Mouse (Mus musculus): ENCODE results near the gene Acp4. TPM values are rescaled to one million over a fixed set of nuclear protein-coding genes. Genes with fewer than 3 reads are reported as not detected.

Acp4 gene
- total RNA-seq, 1 experiment: 0.18 TPM

- Histone ChIP-seq H3K9me3 (ENCODE audit: control insufficient read depth, insufficient read depth, low read depth, low read length) (no peaks in the 10 kb centered on the region), H3K27ac (ENCODE audit: insufficient read depth, low read depth, low read length, poor library complexity, severe bottlenecking) (no peak overlapping the region), H3K4me3 (ENCODE audit: insufficient read depth in 1 of 2, low read depth in 1 of 2, low read length in 2 of 2, poor library complexity in 1 of 2, severe bottlenecking in 1 of 2) (peak overlapping the region; percentile 26 to 47; a peak in 3 of 4 replicates), H3K4me1 (ENCODE audit: control insufficient read depth in 2 of 2, insufficient read depth in 2 of 2, low read length in 2 of 2, poor library complexity in 1 of 2) (peaks cover 0 to 6% of the 10 kb centered on the region in 2 experiments; a peak in 1 of 4 replicates), H3K36me3 (ENCODE audit: control insufficient read depth, insufficient read depth, low read length, poor library complexity, severe bottlenecking) (no peaks in the 10 kb centered on the region), H3K9ac (ENCODE audit: insufficient read depth, low read depth, low read length, poor library complexity, severe bottlenecking) (peak overlapping the region; percentile 12; the same call in 1 of the 2 replicates)
- peak; percentile 40; the same call in 1 of the 2 replicates for TF ChIP-seq HCFC1 (IDR thresholded peaks at IDR 0.05; ENCODE audit: borderline replicate concordance, insufficient read depth, low read length)
- TF ChIP-seq ZNF384 (IDR thresholded peaks at IDR 0.05; ENCODE audit: low read depth, low read length): peak; percentile 92; the same call in 1 of the 2 replicates
- TF ChIP-seq CHD2 (IDR thresholded peaks at IDR 0.05; ENCODE audit: low read depth, low read length): no peak
- peak; percentile 95; the same call in 1 of the 2 replicates for TF ChIP-seq ZC3H11A (IDR thresholded peaks at IDR 0.05; ENCODE audit: borderline replicate concordance, low read depth, low read length)
- TF ChIP-seq MAFK (IDR thresholded peaks at IDR 0.05; ENCODE audit: insufficient read depth, low read depth, low read length): no peak
- DNase-seq (ENCODE audit: low read depth, low spot score): peak; percentile 96
- in situ Hi-C loops (cut with MboI; ENCODE audit: low sequenced_read_pairs in 2 of 2, unreplicated experiment in 2 of 2): loop anchor here (10.0 to 25.0 kb wide), 4 partner anchors 52 to 174 kb away; partner anchors contain the start of genes Lrrc4b (in 1 of the 2) and Shank1 (in 1 of the 2)
Measured at GRCm38 (mm10) chr7:44262791-44263643, 5.8 kb upstream of the Acp4 start.

- in situ Hi-C loops (cut with MboI; ENCODE audit: low sequenced_read_pairs in 2 of 2, unreplicated experiment in 2 of 2): loop anchor here (10.0 to 25.0 kb wide), 4 partner anchors 54 to 176 kb away; partner anchors contain the start of genes Lrrc4b (in 1 of the 2) and Shank1 (in 1 of the 2)
- H3K9ac ChIP-seq (ENCODE audit: insufficient read depth, low read depth, low read length, poor library complexity, severe bottlenecking): no peak within 1 kb of the TSS
- no peak within 1 kb of the TSS for H3K4me3 ChIP-seq (ENCODE audit: insufficient read depth in 1 of 2, low read depth in 1 of 2, low read length in 2 of 2, poor library complexity in 1 of 2, severe bottlenecking in 1 of 2)
- H3K36me3 ChIP-seq (ENCODE audit: control insufficient read depth, insufficient read depth, low read length, poor library complexity, severe bottlenecking): no peaks in the 10 kb centered on the region
- peaks cover 0 to 6% of the 10 kb centered on the region in 2 experiments; a peak in 1 of 4 replicates for H3K4me1 ChIP-seq (ENCODE audit: control insufficient read depth in 2 of 2, insufficient read depth in 2 of 2, low read length in 2 of 2, poor library complexity in 1 of 2)
- H3K9me3 ChIP-seq (ENCODE audit: control insufficient read depth, insufficient read depth, low read depth, low read length): no peaks in the 10 kb centered on the region
- H3K27ac ChIP-seq (ENCODE audit: insufficient read depth, low read depth, low read length, poor library complexity, severe bottlenecking): no peak within 1 kb of the TSS
- TF ChIP-seq ZNF384 (IDR thresholded peaks at IDR 0.05; ENCODE audit: low read depth, low read length): no peak
- TF ChIP-seq ZC3H11A (IDR thresholded peaks at IDR 0.05; ENCODE audit: borderline replicate concordance, low read depth, low read length): no peak
- no peak for TF ChIP-seq MAFK (IDR thresholded peaks at IDR 0.05; ENCODE audit: insufficient read depth, low read depth, low read length)
- no peak for TF ChIP-seq HCFC1 (IDR thresholded peaks at IDR 0.05; ENCODE audit: borderline replicate concordance, insufficient read depth, low read length)
- no peak for TF ChIP-seq CHD2 (IDR thresholded peaks at IDR 0.05; ENCODE audit: low read depth, low read length)
- DNase-seq (ENCODE audit: low read depth, low spot score): no peak
Measured at GRCm38 (mm10) chr7:44261147-44261546, 4.0 kb upstream of the Acp4 start, which contains the start of gene Gm15517. Gene Gm15517, plus strand, starts transcription at chr7:44261447.

GRCm38 (mm10) chr7:44260410-44260809 is 3.2 kb upstream of the Acp4 start:
- Histone ChIP-seq H3K4me3 (ENCODE audit: insufficient read depth in 1 of 2, low read depth in 1 of 2, low read length in 2 of 2, poor library complexity in 1 of 2, severe bottlenecking in 1 of 2) (no peak overlapping the region), H3K36me3 (ENCODE audit: control insufficient read depth, insufficient read depth, low read length, poor library complexity, severe bottlenecking) (no peaks in the 10 kb centered on the region), H3K27ac (ENCODE audit: insufficient read depth, low read depth, low read length, poor library complexity, severe bottlenecking) (no peak overlapping the region), H3K9ac (ENCODE audit: insufficient read depth, low read depth, low read length, poor library complexity, severe bottlenecking) (no peak overlapping the region), H3K4me1 (ENCODE audit: control insufficient read depth in 2 of 2, insufficient read depth in 2 of 2, low read length in 2 of 2, poor library complexity in 1 of 2) (peaks cover 0 to 9% of the 10 kb centered on the region in 2 experiments; a peak in 1 of 4 replicates), H3K9me3 (ENCODE audit: control insufficient read depth, insufficient read depth, low read depth, low read length) (no peaks in the 10 kb centered on the region)
- no peak for TF ChIP-seq CHD2 (IDR thresholded peaks at IDR 0.05; ENCODE audit: low read depth, low read length)
- no peak for TF ChIP-seq ZC3H11A (IDR thresholded peaks at IDR 0.05; ENCODE audit: borderline replicate concordance, low read depth, low read length)
- no peak for TF ChIP-seq HCFC1 (IDR thresholded peaks at IDR 0.05; ENCODE audit: borderline replicate concordance, insufficient read depth, low read length)
- TF ChIP-seq MAFK (IDR thresholded peaks at IDR 0.05; ENCODE audit: insufficient read depth, low read depth, low read length): no peak
- no peak for TF ChIP-seq ZNF384 (IDR thresholded peaks at IDR 0.05; ENCODE audit: low read depth, low read length)
- no peak for DNase-seq (ENCODE audit: low read depth, low spot score)
- in situ Hi-C loops (cut with MboI; ENCODE audit: low sequenced_read_pairs in 2 of 2, unreplicated experiment in 2 of 2): loop anchor here (10.0 to 25.0 kb wide), 4 partner anchors 54 to 177 kb away; partner anchors contain the start of genes Lrrc4b (in 1 of the 2) and Shank1 (in 1 of the 2)

GRCm38 (mm10) chr7:44254930-44255329 is 2.2 kb downstream of the Acp4 start:
- no peak overlapping the region for H3K4me3 ChIP-seq (ENCODE audit: insufficient read depth in 1 of 2, low read depth in 1 of 2, low read length in 2 of 2, poor library complexity in 1 of 2, severe bottlenecking in 1 of 2)
- TF ChIP-seq ZC3H11A (IDR thresholded peaks at IDR 0.05; ENCODE audit: borderline replicate concordance, low read depth, low read length): no peak
- no peak for TF ChIP-seq HCFC1 (IDR thresholded peaks at IDR 0.05; ENCODE audit: borderline replicate concordance, insufficient read depth, low read length)
- no peak for TF ChIP-seq ZNF384 (IDR thresholded peaks at IDR 0.05; ENCODE audit: low read depth, low read length)
- no peak for TF ChIP-seq CHD2 (IDR thresholded peaks at IDR 0.05; ENCODE audit: low read depth, low read length)
- no peak for TF ChIP-seq MAFK (IDR thresholded peaks at IDR 0.05; ENCODE audit: insufficient read depth, low read depth, low read length)
- no peak for DNase-seq (ENCODE audit: low read depth, low spot score)
- no peak overlapping the region for H3K27ac ChIP-seq (ENCODE audit: insufficient read depth, low read depth, low read length, poor library complexity, severe bottlenecking)
- no peak overlapping the region for H3K9ac ChIP-seq (ENCODE audit: insufficient read depth, low read depth, low read length, poor library complexity, severe bottlenecking)
- H3K36me3 ChIP-seq (ENCODE audit: control insufficient read depth, insufficient read depth, low read length, poor library complexity, severe bottlenecking): peaks cover 22% of the 10 kb centered on the region
- in situ Hi-C loops (cut with MboI; ENCODE audit: low sequenced_read_pairs in 2 of 2, unreplicated experiment in 2 of 2): loop anchor here in 1 of 2 experiments (5.0 to 25.0 kb wide), 2 partner anchors 48 to 182 kb away; partner anchors contain the start of genes Klk1b4 and Lrrc4b
- peaks cover 0 to 12% of the 10 kb centered on the region in 2 experiments; a peak in 1 of 4 replicates for H3K4me1 ChIP-seq (ENCODE audit: control insufficient read depth in 2 of 2, insufficient read depth in 2 of 2, low read length in 2 of 2, poor library complexity in 1 of 2)
- H3K9me3 ChIP-seq (ENCODE audit: control insufficient read depth, insufficient read depth, low read depth, low read length): no peaks in the 10 kb centered on the region
